ENCODE assay signal across 8 mouse cellular contexts in genomic region chr11:69398486-69399200, GRCm38 (mm10). TPM values are rescaled to one million over a fixed set of nuclear protein-coding genes. Genes with fewer than 3 reads are reported as not detected.
DNase-seq lines count a peak whose midpoint lies in the region; ATAC-seq and TF ChIP-seq lines count a peak whose summit lies in the region.

No protein-coding gene starts in this region.

- intact Hi-C loops in heart, adult 2 months (cut with DNase I) = loop anchor here (5.0 kb wide), 1 partner anchor 179 kb away; no protein-coding TSS in a partner anchor

- H3K4me3 ChIP-seq in heart, adult 2 months = peak overlapping the region; percentile 57
- H3K4me3 ChIP-seq in G1E (ENCODE audit: low read depth, low read length) = peak overlapping the region; percentile 68; the same call in 1 of the 2 replicates
- H3K4me3 ChIP-seq in forebrain, embryonic 13.5 days = peak overlapping the region; percentile 13
- peak overlapping the region; percentile 77 for H3K4me3 ChIP-seq in liver, embryonic 11.5 days (ENCODE audit: low read depth, low read length)

- peak overlapping the region; percentile 30; the same call in 1 of the 2 replicates for H3K4me2 ChIP-seq in forebrain, embryonic 13.5 days
- H3K4me2 ChIP-seq in liver, embryonic 11.5 days = peak overlapping the region; percentile 96

- peak overlapping the region; percentile 100 for H3K27ac ChIP-seq in heart, adult 2 months
- H3K27ac ChIP-seq in forebrain, embryonic 13.5 days = no peak overlapping the region
- 0 out of 2 replicates have a peak overlapping the region, but pooled peaks have one; percentile 46 for H3K27ac ChIP-seq in liver, embryonic 11.5 days (ENCODE audit: low read depth, low read length)

- no peak for TF ChIP-seq CTCF in heart, adult 2 months (IDR thresholded peaks at IDR 0.05)
- no peak for TF ChIP-seq CTCF in G1E (IDR thresholded peaks at IDR 0.05; ENCODE audit: low read depth, low read length)

- peak overlapping the region; percentile 93; the same call in 1 of the 2 replicates for H3K9ac ChIP-seq in heart, adult 2 months (ENCODE audit: low read depth, low read length)
- peak overlapping the region; percentile 55 for H3K9ac ChIP-seq in forebrain, embryonic 13.5 days
- peak overlapping the region; percentile 17 for H3K9ac ChIP-seq in liver, embryonic 11.5 days (ENCODE audit: low read depth, low read length)

- peak; percentile 14 to 38 for DNase-seq in heart, adult 2 months
- no peak for DNase-seq in heart, adult 8-10 months (ENCODE audit: low spot score)
- DNase-seq in G1E (ENCODE audit: low spot score) (no peak), adipocyte (ENCODE audit: low spot score) (no peak)
- peak; percentile 37 for DNase-seq in liver, embryonic 11.5 days (ENCODE audit: low spot score)
- no peak for DNase-seq in frontal cortex, adult 2 months (ENCODE audit: extremely low spot score in 1 of 2, low spot score in 1 of 2)

- H3K4me1 ChIP-seq in heart, adult 2 months (ENCODE audit: control insufficient read depth, insufficient read depth, low read length) = peaks cover 3% of the 10 kb centered on the region
- peaks cover 56% of the 10 kb centered on the region for H3K4me1 ChIP-seq in G1E (ENCODE audit: insufficient read depth, low read depth, low read length)
- peaks cover 47% of the 10 kb centered on the region for H3K4me1 ChIP-seq in forebrain, embryonic 13.5 days
- peaks cover 47% of the 10 kb centered on the region for H3K4me1 ChIP-seq in liver, embryonic 11.5 days (replicated peaks; ENCODE audit: control insufficient read depth, insufficient read depth, low read length)

- no peaks in the 10 kb centered on the region for H3K79me2 ChIP-seq in heart, adult 2 months (replicated peaks; ENCODE audit: control insufficient read depth, insufficient read depth, low read length)

- WGBS in heart, adult 2 months = 32% methylated on average over 21 of the region's 21 CpGs
- 18% methylated on average over 21 of the region's 21 CpGs for WGBS in forebrain, embryonic 13.5 days
- WGBS in liver, embryonic 11.5 days = 41% methylated on average over 21 of the region's 21 CpGs

- H3K36me3 ChIP-seq in heart, adult 2 months (ENCODE audit: control insufficient read depth, insufficient read depth, low read length) = peaks cover 2% of the 10 kb centered on the region; the same call in 1 of the 2 replicates
- peaks cover 69% of the 10 kb centered on the region for H3K36me3 ChIP-seq in G1E (replicated peaks)
- peaks cover 60% of the 10 kb centered on the region for H3K36me3 ChIP-seq in forebrain, embryonic 13.5 days (ENCODE audit: poor library complexity, severe bottlenecking)
- H3K36me3 ChIP-seq in liver, embryonic 11.5 days (ENCODE audit: control insufficient read depth, insufficient read depth, low read length) = peaks cover 32% of the 10 kb centered on the region

- no peak for ATAC-seq in G1E (ENCODE audit: extremely low read depth, insufficient number of reproducible peaks, low FRiP score, poor library complexity, severe bottlenecking)
- ATAC-seq in forebrain, embryonic 13.5 days = no peak
- no peak for ATAC-seq in liver, embryonic 11.5 days (replicated peaks; ENCODE audit: low FRiP score)
- no peak for ATAC-seq in frontal cortex, adult (ENCODE audit: low TSS enrichment)

- TF ChIP-seq POLR2A in heart, adult 2 months (IDR thresholded peaks at IDR 0.05; ENCODE audit: insufficient read depth, low read depth, low read length) = no peak

- TF ChIP-seq EP300 in heart, adult 2 months (IDR thresholded peaks at IDR 0.05; ENCODE audit: insufficient read depth, low read depth, low read length) = no peak

- peaks cover 8% of the 10 kb centered on the region for H3K9me3 ChIP-seq in G1E (replicated peaks)
- no peaks in the 10 kb centered on the region for H3K9me3 ChIP-seq in forebrain, embryonic 13.5 days (replicated peaks)
- H3K9me3 ChIP-seq in liver, embryonic 11.5 days (ENCODE audit: control insufficient read depth, low read length) = no peaks in the 10 kb centered on the region

- H3K27me3 ChIP-seq in heart, adult 2 months (ENCODE audit: control insufficient read depth, insufficient read depth, low read length) = no peaks in the 10 kb centered on the region
- H3K27me3 ChIP-seq in G1E (ENCODE audit: insufficient read depth, low read length) = no peaks in the 10 kb centered on the region
- peaks cover 30% of the 10 kb centered on the region for H3K27me3 ChIP-seq in forebrain, embryonic 13.5 days
- no peaks in the 10 kb centered on the region for H3K27me3 ChIP-seq in liver, embryonic 11.5 days (replicated peaks; ENCODE audit: control insufficient read depth, insufficient read depth, low read length)

RNA-seq across cellular contexts. Expression of gene Tmem88, which starts 0.6 kb away (rescaled TPM):
- total RNA-seq in heart, adult 2 months (2021) = 10 to 100 TPM; 20.4 to 21.4 TPM
- 61.4 and 66.4 TPM in 2 replicates for polyA plus RNA-seq in heart, adult 2 months (2012; rRNA removed)
- 10 to 100 TPM; 13.2 to 24.7 (median 19.5) TPM for total RNA-seq in heart, adult 8-10 months (2022)
- total RNA-seq in G1E (2014; fragmentation: Nextera tagmentation) (2.6 TPM in 2 replicates), G1E (2017) (0.93 and 1.2 TPM in 2 replicates)
- polyA plus RNA-seq in G1E (2012) = 2.2 and 3.0 TPM in 2 replicates
- 6.3 and 6.6 TPM in 2 replicates for polyA plus RNA-seq in forebrain, embryonic 13.5 days (2015; fragmentation: Nextera tagmentation; extraction: Ambion mirVana)
- polyA plus RNA-seq in liver, embryonic 11.5 days (2014; fragmentation: Nextera tagmentation; extraction: Ambion mirVana) = 20.4 and 26.2 TPM in 2 replicates
- polyA plus RNA-seq in frontal cortex, adult 2 months (2012; rRNA removed) = 4.1 and 4.6 TPM in 2 replicates

RNA-seq across cellular contexts. Expression of gene Cyb5d1, which starts 3.2 kb away (rescaled TPM):
- 10 to 100 TPM; 27.9 to 32.1 TPM for total RNA-seq in heart, adult 2 months (2021)
- polyA plus RNA-seq in heart, adult 2 months (2012; rRNA removed) = 19.9 and 29.8 TPM in 2 replicates
- total RNA-seq in heart, adult 8-10 months (2022) = 10 to 100 TPM; 33.3 to 39.8 (median 36.9) TPM
- total RNA-seq in G1E (2014; fragmentation: Nextera tagmentation) (24.0 and 26.0 TPM in 2 replicates), G1E (2017) (36.0 and 41.5 TPM in 2 replicates)
- polyA plus RNA-seq in G1E (2012) = 3.5 and 9.1 TPM in 2 replicates
- 45.9 and 48.6 TPM in 2 replicates for polyA plus RNA-seq in forebrain, embryonic 13.5 days (2015; fragmentation: Nextera tagmentation; extraction: Ambion mirVana)
- 19.7 and 19.9 TPM in 2 replicates for polyA plus RNA-seq in liver, embryonic 11.5 days (2014; fragmentation: Nextera tagmentation; extraction: Ambion mirVana)
- polyA plus RNA-seq in frontal cortex, adult 2 months (2012; rRNA removed) = 34.2 and 35.7 TPM in 2 replicates

RNA-seq across cellular contexts. Expression of gene Naa38, which starts 3.4 kb away (rescaled TPM):
- 100 to 1,000 TPM; 102 to 113 TPM for total RNA-seq in heart, adult 2 months (2021)
- polyA plus RNA-seq in heart, adult 2 months (2012; rRNA removed) = 128 and 145 TPM in 2 replicates
- total RNA-seq in heart, adult 8-10 months (2022) = 100 to 1,000 TPM; 109 to 140 (median 120) TPM
- 96.2 and 98.4 TPM in 2 replicates for total RNA-seq in G1E (2014; fragmentation: Nextera tagmentation)
- total RNA-seq in G1E (2017) = 171 and 204 TPM in 2 replicates
- polyA plus RNA-seq in G1E (2012) = 104 and 107 TPM in 2 replicates
- polyA plus RNA-seq in forebrain, embryonic 13.5 days (2015; fragmentation: Nextera tagmentation; extraction: Ambion mirVana) = 100.0 and 108 TPM in 2 replicates
- polyA plus RNA-seq in liver, embryonic 11.5 days (2014; fragmentation: Nextera tagmentation; extraction: Ambion mirVana) = 151 and 178 TPM in 2 replicates
- 179 and 182 TPM in 2 replicates for polyA plus RNA-seq in frontal cortex, adult 2 months (2012; rRNA removed)

RNA-seq across cellular contexts. Expression of gene Kdm6b, which starts 14.8 kb away (rescaled TPM):
- 10 to 100 TPM; 19.7 to 27.8 TPM for total RNA-seq in heart, adult 2 months (2021)
- 6.5 and 8.6 TPM in 2 replicates for polyA plus RNA-seq in heart, adult 2 months (2012; rRNA removed)
- 10 to 100 TPM; 19.1 to 26.2 (median 22.3) TPM for total RNA-seq in heart, adult 8-10 months (2022)
- total RNA-seq in G1E (2014; fragmentation: Nextera tagmentation) (145 and 185 TPM in 2 replicates), G1E (2017) (3.9 and 4.8 TPM in 2 replicates)
- 104 and 111 TPM in 2 replicates for polyA plus RNA-seq in G1E (2012)
- 55.4 and 59.3 TPM in 2 replicates for polyA plus RNA-seq in forebrain, embryonic 13.5 days (2015; fragmentation: Nextera tagmentation; extraction: Ambion mirVana)
- polyA plus RNA-seq in liver, embryonic 11.5 days (2014; fragmentation: Nextera tagmentation; extraction: Ambion mirVana) = 15.4 and 17.4 TPM in 2 replicates
- 12.3 and 12.7 TPM in 2 replicates for polyA plus RNA-seq in frontal cortex, adult 2 months (2012; rRNA removed)

RNA-seq across cellular contexts. Expression of gene Chd3, which starts 29.4 kb away (rescaled TPM):
- total RNA-seq in heart, adult 2 months (2021) = 10 to 100 TPM; 18.3 to 20.2 TPM
- 20.3 and 22.2 TPM in 2 replicates for polyA plus RNA-seq in heart, adult 2 months (2012; rRNA removed)
- 10 to 100 TPM; 16.7 to 20.4 (median 18.3) TPM for total RNA-seq in heart, adult 8-10 months (2022)
- total RNA-seq in G1E (2014; fragmentation: Nextera tagmentation) (120 TPM in 2 replicates), G1E (2017) (55.6 and 71.0 TPM in 2 replicates)
- polyA plus RNA-seq in G1E (2012) = 183 and 212 TPM in 2 replicates
- 104 and 106 TPM in 2 replicates for polyA plus RNA-seq in forebrain, embryonic 13.5 days (2015; fragmentation: Nextera tagmentation; extraction: Ambion mirVana)
- 13.8 and 17.1 TPM in 2 replicates for polyA plus RNA-seq in liver, embryonic 11.5 days (2014; fragmentation: Nextera tagmentation; extraction: Ambion mirVana)
- 374 and 399 TPM in 2 replicates for polyA plus RNA-seq in frontal cortex, adult 2 months (2012; rRNA removed)

Comparison
In these comparisons a context has a peak if more than half of its experiments do, and no peak if none do; other contexts are left out.
1. DNase-seq: peak in heart, adult 2 months (2 of 2) and liver, embryonic 11.5 days (single experiment); none in heart, adult 8-10 months (single experiment), G1E (single experiment), adipocyte (single experiment) and frontal cortex, adult 2 months (0 of 2).
2. H3K4me3 ChIP-seq: peak in every context shown above with its lines; median percentile 77 in liver, embryonic 11.5 days; 68 in G1E; 57 in heart, adult 2 months; 13 in forebrain, embryonic 13.5 days.
3. H3K9ac ChIP-seq: peak in every context shown above with its lines; median percentile 93 in heart, adult 2 months; 55 in forebrain, embryonic 13.5 days; 17 in liver, embryonic 11.5 days.